Mouse (Mus musculus) ovary, postnatal 10 days (tissue): Measurements from ENCODE around the gene Gm10840.
"Not testable (repeated sequence)": the region's sequence is repeated elsewhere in the genome, so short reads cannot be mapped to it uniquely, and the experiment has no call there.

Experiments
- DNase-seq: peaks from one replicate; pipeline ENCODE4 v3.0.0; 2022; ENCODE audit warnings: low spot score

Gm10840 gene

GRCm38 (mm10) chr11:106198277-106198676 is 37.6 kb downstream of the Gm10840 start:
- no peak for DNase-seq

GRCm38 (mm10) chr11:106199997-106200396 is 39.3 kb downstream of the Gm10840 start:
- DNase-seq: not testable (repeated sequence)

DNA sequence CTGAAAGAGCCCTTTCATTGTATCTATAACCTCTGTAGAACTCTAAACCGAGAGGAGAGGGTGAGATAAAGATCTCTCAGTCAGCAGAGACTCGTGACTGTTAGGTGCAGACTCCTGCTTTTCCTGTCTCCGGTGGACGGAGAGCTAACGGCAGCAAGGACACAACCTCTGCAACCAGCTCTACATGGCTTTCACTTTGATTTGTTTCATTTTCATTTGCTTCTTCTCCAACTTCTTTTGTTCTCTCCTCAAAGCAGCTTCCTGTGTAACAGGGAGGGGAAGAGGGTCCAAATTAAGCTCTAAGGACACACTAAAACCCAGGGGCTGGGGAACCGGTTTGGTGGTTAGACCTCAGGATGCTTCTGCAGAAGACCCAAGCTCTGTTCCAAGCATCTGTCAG is 40.1 kb downstream of the Gm10840 start:
- DNase-seq: no peak

- no peak for DNase-seq
These were observed 40.9 kb downstream of the Gm10840 start for GRCm38 (mm10) chr11:106201337-106202122.

GRCm38 (mm10) chr11:106202123-106202465 is 41.4 kb downstream of the Gm10840 start, which contains the start of gene Strada:
TSS of gene Strada (minus strand) at chr11:106202168.
- DNase-seq: no peak
